Mouse (Mus musculus) right cerebral cortex, postnatal 14 days (tissue): ENCODE results near the gene Tbc1d30.
"Not testable (repeated sequence)": the region's sequence is repeated elsewhere in the genome, so short reads cannot be mapped to it uniquely, and the experiment has no call there.

Experiments used
- DNase-seq: peaks from one replicate; pipeline ENCODE4 v3.0.0; 2022

Tbc1d30 gene

DNA sequence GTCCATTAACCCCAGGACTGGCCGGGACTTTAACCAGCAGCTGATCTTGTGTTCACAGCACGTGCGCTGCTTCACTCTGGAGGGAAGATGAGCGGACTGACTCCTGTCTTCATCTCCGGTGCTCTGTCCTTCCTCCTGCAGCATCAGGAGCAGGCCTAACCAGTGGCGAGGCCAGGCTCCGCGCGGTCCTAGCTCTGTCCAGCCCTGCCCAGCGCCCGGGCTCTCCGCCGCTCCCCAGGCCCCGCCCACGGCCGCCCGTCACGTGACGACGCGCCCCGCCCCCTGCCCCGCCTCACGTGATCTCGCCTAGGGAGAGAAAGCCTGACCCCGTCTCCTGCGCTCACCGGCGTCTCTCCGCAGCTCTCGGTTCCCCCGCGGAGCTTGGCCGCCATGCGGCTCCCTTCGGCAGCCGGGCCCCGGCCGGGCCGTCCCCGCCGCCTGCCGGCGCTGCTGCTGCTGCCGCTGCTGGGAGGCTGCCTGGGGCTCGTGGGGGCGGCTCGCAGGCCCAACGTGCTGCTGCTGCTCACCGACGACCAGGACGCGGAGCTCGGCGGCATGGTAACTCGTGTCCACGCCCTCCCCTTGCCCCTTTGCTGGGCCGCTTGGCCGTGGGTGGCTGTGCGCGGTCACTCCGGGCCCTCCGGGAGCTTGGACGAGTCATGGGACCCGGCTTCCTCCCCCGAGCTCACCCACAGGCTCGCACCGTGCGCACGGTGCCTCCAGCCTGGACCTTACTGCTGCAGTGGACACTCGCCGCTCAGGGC lies 13.9 kb upstream of the Tbc1d30 start, which contains the start of gene Gns:
TSS of gene Gns (plus strand) at position 290 of the 764 bp plus-strand sequence.
- peak; percentile 92 for DNase-seq

DNA sequence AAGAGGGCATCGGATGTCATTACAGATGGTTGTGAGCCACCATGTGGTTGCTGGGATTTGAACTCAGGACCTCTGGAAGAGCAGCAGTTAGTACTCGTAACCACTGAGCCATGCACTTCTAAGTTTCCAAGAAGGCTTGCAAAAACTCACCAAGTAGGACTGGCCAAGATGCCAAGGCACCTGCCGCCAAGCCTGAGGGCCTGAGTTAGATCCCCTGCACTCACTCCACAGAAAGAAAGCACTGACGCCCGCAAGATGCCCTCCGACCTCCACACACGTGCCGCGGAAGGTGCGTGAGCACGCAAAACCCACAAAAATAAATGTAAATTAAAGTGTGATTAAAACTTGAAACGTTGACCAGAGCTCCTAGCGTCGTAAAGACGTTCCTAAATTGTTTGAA lies 13.2 kb upstream of the Tbc1d30 start:
- DNase-seq: no peak

DNA sequence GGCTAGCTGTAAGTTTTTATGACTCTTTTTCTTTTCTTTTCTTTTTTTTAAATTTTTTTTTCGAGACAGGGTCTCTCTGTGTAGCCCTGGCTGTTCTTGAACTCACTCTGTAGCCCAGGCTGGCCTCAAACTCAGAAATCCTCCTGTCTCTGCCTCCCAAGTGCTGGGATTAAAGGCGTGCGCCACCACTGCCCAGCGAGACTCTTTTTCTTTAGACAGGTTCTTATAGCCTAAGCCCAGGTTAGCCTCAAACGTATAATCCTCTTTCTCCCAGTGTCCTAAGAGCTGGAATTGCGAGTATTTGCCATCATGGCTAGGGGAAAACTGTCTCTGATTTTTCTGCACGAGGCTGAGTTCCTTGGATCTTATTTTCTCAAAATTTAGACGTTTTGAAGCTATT lies 12.1 kb upstream of the Tbc1d30 start:
- no peak for DNase-seq

DNA sequence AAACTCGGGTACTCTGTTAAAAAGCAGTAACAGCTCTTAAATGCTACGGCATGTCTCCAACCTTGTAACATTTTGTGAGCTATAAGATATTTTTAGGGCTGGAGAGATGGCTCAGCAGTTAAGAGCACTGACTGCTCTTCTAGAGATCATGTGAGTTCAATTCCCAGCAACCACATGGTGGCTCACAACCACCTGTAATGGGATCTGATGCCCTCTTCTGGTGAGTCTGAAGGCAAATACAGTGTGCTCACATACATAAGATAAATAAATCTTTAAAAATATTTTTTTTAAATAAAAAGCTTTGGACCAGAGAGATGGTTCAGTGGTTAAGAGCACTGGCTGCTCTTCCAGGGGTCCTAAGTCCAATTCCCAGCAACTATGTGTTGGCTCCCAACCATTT lies 9.3 kb upstream of the Tbc1d30 start:
- no peak for DNase-seq

DNA sequence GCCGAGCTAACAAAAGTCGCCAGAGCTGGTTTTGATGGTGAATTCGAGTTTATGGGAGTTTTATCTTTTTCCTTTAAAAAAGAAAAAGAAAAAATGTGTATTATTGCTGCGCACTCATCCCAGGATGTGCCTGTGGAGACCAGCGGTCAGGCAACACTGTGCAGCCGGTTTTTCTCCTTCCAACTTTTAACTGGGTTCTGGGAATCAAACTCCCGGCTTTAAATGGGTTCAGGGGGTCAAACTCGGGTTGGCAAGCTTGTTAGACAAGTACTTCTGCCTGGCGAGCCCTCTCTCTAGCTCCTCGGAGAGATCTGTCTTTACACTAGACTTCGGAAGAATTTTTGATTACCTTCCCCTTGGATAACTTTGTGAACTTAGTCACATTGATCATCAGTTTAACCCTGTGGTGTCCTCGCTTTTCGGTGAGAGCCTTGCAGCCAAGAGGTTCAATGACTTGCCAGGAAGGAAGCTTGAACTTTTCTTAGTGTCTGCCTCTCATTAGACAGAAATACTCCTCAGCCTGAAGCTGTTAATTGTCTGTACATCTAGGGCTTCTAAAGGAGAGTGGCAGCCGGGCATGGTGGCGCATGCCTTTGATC lies 713 bp upstream of the Tbc1d30 start:
- no peak for DNase-seq

DNA sequence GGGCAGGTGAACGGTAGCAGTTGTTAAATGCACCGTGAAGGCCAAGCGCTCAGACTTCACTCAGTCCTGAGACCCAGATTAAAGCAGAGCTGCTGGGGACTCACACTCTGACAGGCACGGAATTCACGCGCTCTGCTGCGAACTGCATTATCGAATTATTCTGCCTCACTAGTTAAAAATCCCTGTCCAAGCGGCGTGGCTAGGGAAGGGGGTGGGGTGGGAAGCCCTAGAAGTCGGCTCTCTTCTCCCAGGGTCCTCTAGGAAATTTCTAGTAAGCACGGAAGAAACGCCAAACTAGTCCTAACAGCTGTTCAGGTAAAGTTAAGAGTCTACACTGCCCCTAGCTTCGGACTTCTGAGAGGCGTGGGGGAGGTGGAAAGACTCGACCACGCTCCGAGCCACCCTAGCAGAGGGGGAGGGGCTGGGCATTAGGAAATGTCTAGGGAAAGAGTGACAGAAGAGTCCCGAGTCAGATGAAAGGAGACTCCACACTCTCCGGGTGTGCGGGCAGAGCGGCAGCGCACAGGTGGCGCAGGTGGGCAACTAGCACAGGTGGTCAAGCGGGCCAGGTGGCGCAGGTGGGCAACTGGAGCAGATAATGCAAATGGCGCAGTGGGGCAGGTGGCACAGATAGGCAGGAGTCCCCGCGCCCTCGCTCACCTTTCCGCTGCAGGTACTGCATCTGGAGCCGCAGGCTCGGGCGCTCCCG lies 567 bp downstream of the Tbc1d30 start:
- DNase-seq: no peak

DNA sequence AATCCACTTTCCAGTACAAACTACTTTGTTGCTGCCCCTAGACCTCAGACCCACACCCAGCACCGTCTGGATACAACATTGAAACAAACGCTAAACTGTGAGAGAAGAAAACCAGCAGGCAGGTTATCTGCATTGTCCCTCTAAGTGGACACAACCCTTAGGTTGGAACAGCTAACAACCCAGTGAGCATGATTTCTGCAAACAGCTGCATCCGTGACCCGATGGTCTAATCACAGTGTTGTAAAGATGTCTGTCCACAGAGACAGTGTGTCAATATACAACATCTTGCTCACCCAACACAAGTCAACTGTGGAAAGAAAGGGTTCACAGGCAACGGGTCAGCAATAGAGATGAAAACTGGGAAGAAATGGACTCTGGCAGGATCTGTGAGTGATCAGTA lies 1.8 kb downstream of the Tbc1d30 start:
- DNase-seq: no peak

DNA sequence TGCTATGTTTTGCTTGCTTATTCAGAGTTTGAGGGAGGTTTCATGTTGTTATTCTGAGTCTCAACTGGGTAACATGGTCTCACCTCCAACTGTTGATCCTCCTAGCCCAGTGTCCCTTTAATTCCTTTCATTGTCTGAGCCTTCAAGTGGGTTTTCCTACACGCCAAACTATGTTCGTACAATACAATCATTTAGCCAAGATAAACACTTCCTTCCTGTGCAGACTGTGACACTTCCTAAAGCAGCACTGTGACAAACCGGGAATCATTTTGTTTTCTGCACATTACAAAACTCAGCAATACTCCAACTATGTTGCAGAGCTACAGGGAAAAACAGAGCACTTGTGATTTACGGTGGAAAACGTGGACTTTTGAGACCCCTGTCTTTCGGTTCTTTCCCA lies 7.2 kb downstream of the Tbc1d30 start:
- no peak for DNase-seq

DNA sequence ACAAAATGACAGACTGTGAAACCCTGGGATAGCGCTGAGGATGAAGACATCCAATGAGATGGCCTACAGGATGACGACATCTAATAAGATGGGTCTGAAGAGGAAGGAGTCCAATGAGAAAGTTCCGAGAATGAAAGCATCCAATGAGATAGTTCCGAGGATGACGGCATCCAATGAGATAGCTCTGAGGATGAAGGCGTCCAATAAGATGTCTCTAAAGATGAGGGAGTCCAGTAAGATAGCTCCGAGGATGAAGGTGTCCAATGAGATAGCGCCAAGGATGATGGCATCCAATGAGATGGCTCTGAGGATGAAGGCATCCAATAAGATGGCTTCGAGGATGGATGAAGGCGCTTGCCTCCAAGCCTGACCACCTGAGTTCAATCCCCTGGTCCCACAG lies 8.8 kb downstream of the Tbc1d30 start:
- DNase-seq: no peak

DNA sequence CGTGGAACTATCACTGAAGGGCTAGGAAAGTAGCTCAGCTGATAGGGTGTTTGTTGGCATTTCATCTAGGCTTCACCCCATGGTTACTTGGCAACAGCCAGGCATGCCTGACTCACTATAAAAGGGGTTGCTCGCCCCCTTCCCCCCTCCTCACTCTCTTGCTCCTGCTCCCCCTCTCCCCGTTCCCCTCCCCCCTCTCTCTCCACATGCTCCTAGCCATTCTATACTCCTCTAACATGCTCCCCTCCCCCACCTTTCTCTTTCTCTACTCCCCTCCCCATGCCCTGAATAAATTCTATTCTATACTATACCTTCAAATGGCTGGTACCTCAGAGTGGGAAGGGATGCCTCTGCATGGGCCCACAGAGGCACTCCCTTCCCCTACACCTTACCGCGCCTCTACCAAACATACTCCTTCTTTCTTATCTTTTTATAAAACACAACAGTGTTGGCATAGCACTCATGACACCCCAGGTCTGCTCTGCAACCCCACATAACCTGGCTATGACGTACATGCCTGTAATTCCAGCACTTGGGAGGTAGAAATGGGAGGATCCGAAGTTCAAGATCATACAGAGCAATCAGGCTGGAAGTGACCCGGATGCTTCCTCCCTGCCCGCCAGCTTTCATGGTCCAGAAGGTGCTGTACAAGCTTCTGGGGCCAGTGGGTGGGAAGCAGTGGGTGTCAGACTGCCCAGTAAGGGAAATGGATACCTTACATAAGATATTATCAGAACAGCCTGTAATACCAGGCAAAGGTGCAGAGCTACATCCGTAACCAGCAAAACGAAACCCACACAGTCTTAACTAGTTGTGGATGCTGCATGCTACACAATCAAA lies 10.1 kb downstream of the Tbc1d30 start:
- peak; percentile 23 for DNase-seq

DNA sequence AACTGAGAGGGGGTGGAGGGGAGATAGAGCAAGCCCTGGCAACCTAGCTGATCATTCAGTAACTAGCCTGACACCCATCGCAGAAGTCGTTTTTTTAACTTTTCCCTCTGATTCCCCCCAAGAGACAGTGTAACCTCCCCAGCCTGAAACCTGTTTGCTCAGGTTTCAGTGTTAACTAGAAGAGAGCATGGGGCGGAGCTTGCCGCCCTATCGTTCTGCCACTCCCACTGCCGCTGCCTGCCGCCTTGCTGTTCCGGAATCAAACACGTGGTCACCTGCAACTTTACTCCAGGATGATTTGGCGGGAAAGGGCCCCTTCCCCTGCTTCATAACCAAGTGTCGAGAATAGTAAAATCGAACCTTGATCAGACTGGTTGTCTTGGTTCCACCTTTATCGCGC lies 14.5 kb downstream of the Tbc1d30 start:
- not testable (repeated sequence) for DNase-seq

DNA sequence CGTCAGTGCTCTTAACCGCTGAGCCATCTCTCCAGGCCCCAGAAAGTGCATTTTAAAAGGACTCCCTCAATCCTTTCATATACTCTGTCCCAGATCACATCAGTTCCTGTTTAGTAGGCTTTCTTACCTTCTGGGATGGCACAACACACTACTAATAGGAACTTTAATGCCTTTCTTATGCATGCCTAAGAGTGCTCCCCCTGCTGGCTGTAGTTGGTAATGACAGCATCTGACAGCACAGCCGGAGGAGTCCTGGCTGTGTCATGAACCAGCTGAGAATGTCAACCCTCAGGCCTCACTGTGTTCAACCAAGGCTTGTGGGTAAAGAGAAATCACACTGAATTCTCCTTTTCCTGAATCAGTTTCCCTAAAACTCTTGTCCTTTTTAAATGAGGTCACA lies 16.5 kb downstream of the Tbc1d30 start:
- peak; percentile 60 for DNase-seq

DNA sequence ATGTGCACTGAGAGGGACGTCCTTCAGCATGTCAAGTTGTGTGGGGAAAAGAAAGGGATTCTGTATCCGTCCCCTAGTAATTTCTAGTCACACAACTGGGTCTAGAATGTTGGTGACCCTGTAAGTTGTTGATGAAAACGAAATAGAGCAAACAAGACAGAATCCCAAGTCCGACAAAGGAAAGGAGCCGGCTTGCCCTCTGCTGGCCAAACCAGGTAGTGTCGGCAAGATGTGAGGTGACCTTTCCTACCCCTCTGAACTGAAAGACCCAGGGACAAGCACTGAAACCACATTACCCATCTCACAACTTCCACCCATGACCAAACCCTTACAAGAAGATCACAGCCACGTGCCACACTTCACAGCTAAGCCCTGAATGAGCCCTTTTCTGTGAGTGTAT lies 20.1 kb downstream of the Tbc1d30 start:
- peak; percentile 73 for DNase-seq

DNA sequence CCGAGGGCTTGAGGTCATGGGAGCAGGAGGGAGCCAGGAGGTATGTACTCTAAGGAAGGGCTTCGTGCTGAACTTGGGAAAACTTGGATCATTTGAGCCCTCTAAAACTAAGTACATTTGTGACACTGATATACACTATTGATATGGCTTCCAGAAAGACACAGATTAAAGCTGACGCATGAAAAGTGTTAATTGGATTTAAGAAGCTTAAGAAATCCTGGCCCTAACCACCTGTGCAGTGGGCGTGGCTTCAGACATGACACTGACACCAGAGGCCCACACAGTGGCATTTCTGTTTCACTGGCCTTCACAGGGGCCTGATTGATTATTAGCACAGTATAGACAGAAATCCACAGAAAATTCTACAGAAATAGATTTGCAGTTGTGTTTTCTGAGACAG lies 21.5 kb downstream of the Tbc1d30 start:
- DNase-seq: no peak

DNA sequence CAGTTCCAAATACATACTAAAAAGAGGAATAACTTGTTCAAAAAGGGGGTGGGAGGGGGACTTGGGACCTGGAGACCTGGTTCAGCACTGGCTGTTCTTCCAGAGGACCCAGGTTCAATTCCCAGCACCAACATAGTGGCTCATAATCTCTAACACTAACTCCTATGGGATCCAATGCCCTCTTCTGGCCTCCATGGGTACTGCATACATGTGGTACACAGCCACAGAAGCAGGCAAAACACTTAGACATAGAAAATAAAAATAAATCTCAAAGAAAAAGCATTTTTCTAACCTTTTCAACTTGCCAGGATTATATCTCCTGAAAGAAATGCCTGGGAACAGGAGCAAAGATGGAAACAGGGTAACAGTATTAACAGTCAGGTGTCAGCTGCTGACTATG lies 24.9 kb downstream of the Tbc1d30 start:
- no peak for DNase-seq

DNA sequence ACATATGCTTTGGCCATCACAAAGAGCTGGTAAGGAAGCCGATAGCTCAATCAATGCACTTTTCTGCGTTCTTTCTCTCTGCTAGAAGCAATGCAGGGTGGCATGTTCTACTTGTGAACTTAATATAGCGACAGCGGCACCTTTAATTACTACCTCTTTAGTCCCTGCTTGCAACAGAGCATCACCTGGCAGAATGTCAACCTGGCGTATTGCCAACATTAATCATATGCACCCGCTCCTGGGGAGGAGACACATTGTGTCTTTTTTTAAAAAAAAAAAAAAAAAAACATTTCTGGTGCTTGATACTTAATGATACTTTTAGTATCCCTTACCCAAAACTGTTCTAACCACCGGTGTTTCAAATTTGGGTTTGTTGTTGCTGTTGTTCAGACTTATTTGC lies 27.6 kb downstream of the Tbc1d30 start:
- no peak for DNase-seq

DNA sequence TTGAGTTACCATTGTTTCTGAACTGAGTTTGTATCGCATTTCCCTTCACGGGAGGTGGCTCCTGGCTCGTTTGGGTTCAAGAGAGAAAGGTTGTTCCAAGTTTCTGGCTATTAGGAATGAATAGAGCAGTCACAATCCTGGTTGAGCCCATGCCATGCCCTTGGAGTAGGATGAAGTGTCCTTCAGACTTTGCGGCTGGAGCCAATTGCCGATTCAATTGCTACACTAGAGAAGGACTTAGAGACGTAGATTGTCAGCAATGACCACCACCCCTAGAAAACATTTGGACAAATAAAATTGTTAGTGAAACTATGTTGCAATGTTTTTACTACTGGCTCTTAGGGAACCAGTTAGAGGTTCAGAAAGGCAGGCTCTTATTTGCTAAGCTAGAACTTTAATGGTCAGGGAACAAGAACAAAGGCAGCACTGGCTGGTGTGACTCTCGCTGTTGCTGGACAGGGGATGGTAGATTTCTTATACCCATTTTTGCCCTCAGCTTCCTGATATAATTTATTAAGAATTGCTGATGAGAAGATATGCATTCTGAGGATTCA lies 32.6 kb downstream of the Tbc1d30 start:
- DNase-seq: no peak

DNA sequence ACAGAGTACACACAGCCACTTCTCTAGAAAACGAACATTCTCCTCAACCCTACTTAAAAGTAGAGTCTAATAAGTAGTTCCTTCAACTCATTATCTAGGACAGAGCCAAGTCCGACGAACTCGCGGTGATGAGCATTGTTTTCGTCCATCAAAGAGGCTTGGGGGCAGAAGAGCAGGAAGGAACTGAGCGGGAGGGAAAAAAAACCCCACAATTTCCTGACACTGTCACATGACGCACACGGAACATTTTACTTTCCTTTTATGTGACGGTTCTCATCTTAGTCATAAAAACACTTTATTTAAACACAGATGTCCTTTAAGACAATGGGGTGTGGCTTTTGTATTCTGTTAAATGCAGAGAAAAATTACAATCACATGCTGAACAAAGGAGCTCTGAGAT lies 34.7 kb downstream of the Tbc1d30 start:
- DNase-seq: no peak

DNA sequence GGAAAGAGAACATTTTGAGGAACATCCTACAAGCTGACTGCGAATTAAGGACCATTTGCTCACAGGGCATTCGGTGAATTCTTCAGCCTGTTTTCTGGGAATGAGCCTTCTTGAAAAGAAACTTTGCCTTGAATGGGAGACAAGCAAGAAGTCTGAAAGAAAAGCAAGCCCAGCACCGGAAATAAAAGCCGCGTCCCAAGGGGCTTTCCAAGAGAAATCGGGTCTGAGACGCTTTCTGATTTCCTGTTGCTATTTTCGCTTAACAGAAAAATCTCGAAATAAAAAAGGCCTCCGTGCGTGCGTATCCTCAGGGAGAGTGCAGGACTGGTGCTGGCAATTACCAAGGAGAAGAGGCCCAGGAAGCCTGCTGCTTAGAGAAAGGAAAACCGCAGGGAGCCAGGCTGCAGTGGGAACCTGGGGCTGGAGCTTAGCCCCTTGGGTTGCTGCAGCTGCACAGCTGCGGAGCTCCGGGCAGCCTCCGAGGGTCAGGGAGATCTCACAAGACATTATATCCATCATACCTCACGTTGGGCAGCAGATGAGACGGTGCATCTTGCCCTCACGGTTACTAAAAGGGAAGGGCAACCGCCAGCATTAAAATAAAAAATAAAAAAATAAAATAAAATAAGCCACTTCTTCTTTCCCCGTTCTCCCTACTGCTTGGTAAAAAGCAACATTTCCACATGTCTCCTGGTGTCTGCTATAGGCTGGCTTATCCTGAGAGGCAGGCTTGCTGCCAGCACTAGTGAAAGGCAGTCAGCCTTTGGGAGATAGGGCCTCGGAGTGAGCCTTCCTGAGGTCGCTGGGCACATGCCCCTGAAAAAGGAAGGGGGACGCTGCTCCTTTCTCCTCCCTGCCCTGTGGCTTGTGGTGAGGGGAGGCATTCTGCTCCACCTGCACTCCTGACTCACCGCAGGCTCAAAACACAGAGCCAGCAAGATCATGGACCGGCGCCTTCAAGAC lies 35.5 kb downstream of the Tbc1d30 start:
- peak; percentile 12 for DNase-seq

DNA sequence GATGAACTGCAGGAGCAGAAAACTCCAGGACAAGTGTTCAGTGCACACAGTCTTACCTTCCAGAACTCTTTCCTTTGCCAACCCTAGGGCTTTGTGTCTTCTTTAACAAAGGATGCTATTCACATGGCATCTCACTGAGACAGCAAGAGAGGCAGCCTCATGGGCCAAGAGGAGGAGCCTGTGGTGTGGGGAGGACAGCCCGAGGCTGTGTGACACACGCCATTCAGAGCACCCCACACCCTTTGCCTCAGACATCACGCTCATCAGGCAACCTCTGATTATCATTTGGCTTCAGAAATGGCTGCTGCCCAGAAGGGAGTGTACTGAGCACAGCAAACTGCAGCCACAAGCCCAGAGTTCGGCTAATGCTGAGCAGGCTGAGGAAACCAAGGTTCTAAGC lies 36.9 kb downstream of the Tbc1d30 start:
- DNase-seq: no peak

DNA sequence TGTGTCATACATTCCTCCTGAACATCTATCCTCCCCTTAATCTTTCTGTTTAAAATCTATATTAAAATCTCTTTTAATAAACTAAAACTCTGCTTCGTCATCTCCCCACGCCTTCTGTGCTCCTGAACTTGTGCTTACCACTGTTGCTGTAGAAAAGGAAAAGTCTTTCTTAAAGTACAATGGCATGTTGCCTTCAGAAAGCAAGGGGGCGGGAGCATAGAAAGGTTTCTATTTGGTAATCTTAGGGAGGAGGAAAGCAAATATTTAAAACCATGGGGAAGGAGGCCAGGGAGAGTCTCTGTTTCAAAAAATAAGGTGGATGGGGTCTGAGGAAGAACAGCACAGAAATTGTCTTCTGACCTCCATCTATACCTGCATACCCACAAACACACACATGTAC lies 38.0 kb downstream of the Tbc1d30 start:
- DNase-seq: no peak
